Mouse (Mus musculus) small intestine, adult 2 months (tissue): ENCODE results near the gene Chrna3. TPM values are rescaled to one million over a fixed set of nuclear protein-coding genes. Genes with fewer than 3 reads are reported as not detected.
A peak's percentile ranks its signal among the peaks of the same experiment; 100 is the strongest.

Source experiments
- H3K27ac ChIP-seq: fragments of 200-500 bp; 2 replicates; pipeline ENCODE4 v1.5.1; 2012; ENCODE audit warnings: low read depth, low read length, control low read depth, inconsistent platforms; ENCODE audit not compliant: insufficient read depth
- H3K27me3 ChIP-seq: fragments of 200-500 bp; 2 replicates; pipeline ENCODE4 v1.6.1; 2012; ENCODE audit warnings: mild to moderate bottlenecking, moderate library complexity, low read length, inconsistent platforms; ENCODE audit not compliant: control insufficient read depth, insufficient read depth
- H3K36me3 ChIP-seq: fragments of 200-500 bp; 2 replicates; pipeline ENCODE4 v1.6.1; 2012; ENCODE audit warnings: mild to moderate bottlenecking, low read length, control low read depth, inconsistent platforms; ENCODE audit not compliant: control insufficient read depth, insufficient read depth
- H3K4me1 ChIP-seq: fragments of 200-500 bp; 2 replicates; pipeline ENCODE4 v1.6.1; 2012; ENCODE audit warnings: low read length, inconsistent platforms, mixed read lengths; ENCODE audit not compliant: control insufficient read depth, insufficient read depth, insufficient read length
- H3K4me3 ChIP-seq: fragments of 200-500 bp; 2 replicates; pipeline ENCODE4 v1.5.1; 2012; ENCODE audit warnings: low read depth, mild to moderate bottlenecking, control low read depth, inconsistent platforms, low read length, moderate library complexity
- CTCF ChIP-seq: fragments of 200-500 bp; IDR thresholded peaks from 2 replicates; pipeline ENCODE4 v1.5.1; 2012; ENCODE audit warnings: low read depth, mild to moderate bottlenecking, control low read depth, inconsistent platforms, low read length, moderate library complexity, mixed read lengths; ENCODE audit not compliant: insufficient replicate concordance, insufficient read length; ENCODE audit errors: extremely low read depth
- POLR2A ChIP-seq: fragments of 200-500 bp; IDR thresholded peaks from 2 replicates; pipeline ENCODE4 v1.6.1; 2012; ENCODE audit warnings: low read depth, mild to moderate bottlenecking, control low read depth, inconsistent platforms, low read length, moderate library complexity
- WGBS: fragments of 180-500 bp; shearing (Covaris S2); methylation state at CpG from one replicate; pipeline ENCODE4 v1.1.7; 2018; 5-methylcytosine and 5-hydroxymethylcytosine counted together
- polyA plus RNA-seq: library from polyadenylated mRNA; depleted of rRNA; stranded (reverse); fragments of >200 nt; gene quantifications from 2 replicates; pipeline ENCODE4 v1.2.3, GENCODE M21; 2012

Gene Chrna3
- polyA plus RNA-seq, 1 experiment, result 1.5 TPM

DNA sequence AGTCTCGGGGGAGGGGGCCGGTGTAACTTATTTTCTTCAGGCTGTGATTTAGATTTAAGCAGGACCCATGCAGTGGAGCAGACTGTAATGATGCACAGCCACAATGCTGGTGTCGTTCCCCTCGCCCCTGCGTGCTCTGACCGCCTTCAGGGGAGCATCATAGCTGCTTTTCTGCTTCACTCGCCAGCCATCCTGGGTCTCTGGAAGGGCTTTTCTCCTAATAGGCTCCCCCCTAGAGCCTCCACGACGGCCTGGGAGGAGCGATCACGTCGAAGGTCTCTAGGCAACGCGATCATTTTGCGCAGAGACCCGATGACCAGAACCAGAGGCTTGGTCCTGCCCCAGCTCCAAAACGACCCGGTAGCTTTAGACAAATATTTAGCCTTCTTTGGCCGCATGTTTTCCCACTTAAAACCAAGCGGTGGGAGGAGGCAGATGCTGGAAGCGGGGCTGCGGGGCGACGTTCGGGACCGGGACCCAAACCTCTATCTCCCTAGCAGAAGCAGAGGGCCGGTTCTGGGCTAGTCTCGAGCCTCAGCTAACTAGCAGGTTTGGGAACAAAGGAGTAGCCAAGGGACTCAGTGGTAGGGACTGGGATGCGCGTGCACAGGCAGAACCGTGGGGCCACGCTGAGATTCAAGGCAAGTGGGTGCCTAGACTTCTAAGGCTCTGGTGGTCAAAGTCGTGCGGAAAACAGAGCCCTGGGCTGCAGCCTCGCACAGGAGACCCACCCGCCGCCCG lies 658 bp downstream of the Chrna3 start:
- no peak overlapping the region for H3K27ac ChIP-seq
- WGBS, result 14% methylated on average over 38 of the region's 38 CpGs
- no peak for TF ChIP-seq POLR2A

DNA sequence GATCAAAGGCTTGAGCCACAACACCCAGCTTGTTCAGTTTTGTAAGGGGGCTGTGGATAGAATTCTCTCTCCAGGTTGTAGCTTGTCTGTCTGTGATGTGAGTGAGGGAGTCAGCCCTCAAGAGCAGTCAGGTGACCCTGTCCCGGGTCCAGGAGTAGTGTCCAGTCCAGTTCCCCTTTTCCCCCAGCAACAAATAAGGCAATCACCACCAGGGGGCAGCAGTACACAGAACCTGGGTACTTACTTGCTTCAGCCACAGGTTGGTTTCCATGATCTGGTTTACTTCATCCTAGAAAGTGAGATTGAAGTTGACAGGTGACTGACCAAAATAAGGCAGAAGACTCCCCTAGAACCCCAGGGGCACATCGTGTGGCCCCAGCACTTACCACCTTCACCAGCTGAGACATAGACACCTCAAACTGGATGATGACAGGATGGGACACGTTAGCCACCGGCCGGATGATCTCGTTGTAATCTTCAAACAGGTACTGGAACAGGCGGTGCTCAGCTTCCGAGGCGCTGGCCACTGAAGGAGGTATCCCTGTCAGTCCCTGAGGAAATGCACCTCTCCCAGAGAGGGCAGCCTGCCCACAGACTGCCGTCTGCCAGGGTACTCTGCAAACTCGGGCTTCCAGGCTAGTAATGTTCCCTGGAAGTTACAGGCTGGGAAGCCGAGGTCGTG lies 2.3 kb downstream of the Chrna3 start:
- H3K4me3 ChIP-seq, result no peak overlapping the region
- H3K27ac ChIP-seq, result no peak overlapping the region
- peaks cover 18% of the 10 kb centered on the region for H3K27me3 ChIP-seq
- H3K4me1 ChIP-seq, result peaks cover 2% of the 10 kb centered on the region; the same call in 1 of the 2 replicates
- WGBS, result 41% methylated on average over 13 of the region's 13 CpGs
- no peaks in the 10 kb centered on the region for H3K36me3 ChIP-seq
- peak; percentile 73; the same call in 1 of the 2 replicates for TF ChIP-seq CTCF
- TF ChIP-seq POLR2A, result no peak

More for the DNA sequence above, 658 bp downstream of the Chrna3 start:
- peaks cover 18% of the 10 kb centered on the region for H3K27me3 ChIP-seq
- H3K4me1 ChIP-seq, result peaks cover 2% of the 10 kb centered on the region; the same call in 1 of the 2 replicates
- no peak overlapping the region for H3K4me3 ChIP-seq
- H3K36me3 ChIP-seq, result no peaks in the 10 kb centered on the region

- TF ChIP-seq CTCF (no peak), POLR2A (no peak)
- WGBS, result 71% methylated on average over 5 of the region's 5 CpGs
- H3K36me3 ChIP-seq, result no peaks in the 10 kb centered on the region
- H3K4me3 ChIP-seq, result no peak overlapping the region
- no peak overlapping the region for H3K27ac ChIP-seq
- peaks cover 18% of the 10 kb centered on the region for H3K27me3 ChIP-seq
- H3K4me1 ChIP-seq, result peaks cover 2% of the 10 kb centered on the region; the same call in 1 of the 2 replicates
These were observed 3.0 kb downstream of the Chrna3 start for GRCm38 (mm10) chr9:55023326-55023725.

DNA sequence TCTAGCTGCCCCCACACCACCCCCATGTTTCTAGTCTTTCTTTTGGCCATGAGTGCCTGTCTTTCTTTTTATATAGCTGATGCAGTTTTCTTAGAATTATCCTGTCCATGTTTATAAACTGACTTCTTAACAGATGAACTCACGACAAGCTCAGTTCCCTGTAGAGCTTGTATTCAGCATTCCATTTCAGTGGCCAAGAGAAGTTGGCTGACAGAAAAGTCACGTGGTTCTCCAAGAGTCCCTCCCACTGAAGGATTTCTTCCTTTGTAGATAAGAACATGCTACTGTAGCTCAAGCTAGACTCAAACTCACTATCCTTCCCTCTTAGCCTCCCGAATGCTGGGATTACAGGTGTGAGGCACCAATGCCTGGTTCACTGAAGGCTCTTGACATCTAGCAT lies 9.4 kb downstream of the Chrna3 start:
- H3K36me3 ChIP-seq, result no peaks in the 10 kb centered on the region
- no peak for TF ChIP-seq CTCF
- TF ChIP-seq POLR2A, result no peak
- H3K4me1 ChIP-seq, result no peaks in the 10 kb centered on the region
- no peak overlapping the region for H3K4me3 ChIP-seq
- no peaks in the 10 kb centered on the region for H3K27me3 ChIP-seq
- WGBS, result 49% methylated on average over 3 of the region's 3 CpGs
- H3K27ac ChIP-seq, result no peak overlapping the region

DNA sequence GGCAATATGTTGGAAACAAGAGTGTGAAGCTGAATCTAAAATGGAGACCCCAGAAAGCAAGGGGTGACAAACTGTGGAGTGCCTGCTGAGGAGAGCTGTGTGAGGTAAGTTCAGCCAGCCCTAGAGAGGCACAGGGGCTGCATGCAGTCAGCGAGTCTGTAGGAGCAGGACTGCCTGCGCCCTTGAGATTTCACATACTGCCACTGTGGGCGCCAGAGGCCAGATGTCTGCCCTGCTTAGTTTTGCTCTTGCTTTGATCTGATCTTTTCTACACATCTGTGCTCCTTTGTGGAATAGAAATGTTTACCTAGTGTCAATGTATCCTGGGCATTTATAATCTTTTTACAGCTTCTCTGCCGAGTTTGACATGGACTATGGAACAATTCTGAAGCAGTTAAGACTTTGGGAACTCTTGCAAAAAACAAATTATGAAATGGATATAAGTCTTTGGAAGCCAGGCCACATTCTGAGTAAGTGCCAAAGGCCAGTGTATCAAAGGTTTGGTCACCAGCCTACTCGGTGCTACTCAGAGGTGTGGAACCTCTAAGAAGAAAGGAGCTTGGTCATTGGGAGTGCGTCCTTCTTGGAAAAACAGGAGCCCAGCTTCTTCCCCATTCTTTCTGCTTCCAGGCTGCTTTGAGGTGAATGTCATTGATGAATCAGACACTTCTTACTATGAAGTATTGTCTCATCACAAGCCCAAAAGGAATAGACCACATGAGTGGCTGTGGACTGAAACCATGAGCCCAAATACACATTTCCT lies 15.6 kb downstream of the Chrna3 start:
- H3K4me3 ChIP-seq, result no peak overlapping the region
- no peak for TF ChIP-seq POLR2A
- no peak for TF ChIP-seq CTCF
- 28% methylated on average over 6 of the region's 6 CpGs for WGBS

GRCm38 (mm10) chr9:55009692-55010091 lies 16.7 kb downstream of the Chrna3 start:
- Histone ChIP-seq H3K27ac (no peak overlapping the region), H3K4me1 (no peaks in the 10 kb centered on the region), H3K36me3 (no peaks in the 10 kb centered on the region), H3K4me3 (no peak overlapping the region), H3K27me3 (no peaks in the 10 kb centered on the region)
- 77% methylated on average over 2 of the region's 2 CpGs for WGBS
- no peak for TF ChIP-seq CTCF
- no peak for TF ChIP-seq POLR2A

More for the DNA sequence above, 15.6 kb downstream of the Chrna3 start:
- Histone ChIP-seq H3K36me3 (no peaks in the 10 kb centered on the region), H3K4me1 (no peaks in the 10 kb centered on the region), H3K27ac (no peak overlapping the region), H3K27me3 (no peaks in the 10 kb centered on the region)

GRCm38 (mm10) chr9:55003609-55004008 lies 22.8 kb downstream of the Chrna3 start:
- Histone ChIP-seq H3K27me3 (no peaks in the 10 kb centered on the region), H3K4me1 (no peaks in the 10 kb centered on the region), H3K36me3 (no peaks in the 10 kb centered on the region), H3K4me3 (no peak overlapping the region), H3K27ac (no peak overlapping the region)
- 56% methylated on average over 4 of the region's 4 CpGs for WGBS
- no peak for TF ChIP-seq POLR2A
- TF ChIP-seq CTCF, result no peak
